Mouse (Mus musculus) right cerebral cortex, adult 2 months (tissue): ENCODE measurements at regions not wholly inside any gene's neighbourhood (a gene's known extent, or its start where the extent isn't known, plus 50 kb on each side); places are given as distances from the start of the nearest gene placed in this dataset.
"Not testable (repeated sequence)": the region's sequence is repeated elsewhere in the genome, so short reads cannot be mapped to it uniquely, and the experiment has no call there.

Experiments used
- DNase-seq, 2 experiments: peaks; one replicate each; pipeline ENCODE4 v3.0.0; 2021 to 2022; ENCODE audit warnings: low spot score in 2 of 2

DNA sequence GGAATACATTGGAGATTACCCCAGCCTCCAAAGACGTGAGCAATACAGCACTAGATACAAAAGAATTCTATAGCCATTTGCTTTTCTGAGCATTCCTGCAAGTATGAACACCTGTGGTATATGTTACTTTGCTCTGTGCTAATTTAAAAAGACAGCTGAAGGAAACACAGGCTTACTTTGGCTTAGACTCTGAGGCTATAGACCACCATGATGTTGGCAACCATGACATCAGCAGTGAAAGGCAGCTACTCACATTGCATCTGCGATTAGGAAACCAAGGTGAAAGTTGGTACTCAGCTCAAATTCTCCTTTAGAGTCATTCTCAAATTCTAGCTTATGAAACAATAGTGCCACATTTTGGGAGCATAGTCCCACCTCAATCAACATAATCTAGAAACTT is 451.4 kb upstream of the Tbl1xr1 start:
- DNase-seq, result no peak

DNA sequence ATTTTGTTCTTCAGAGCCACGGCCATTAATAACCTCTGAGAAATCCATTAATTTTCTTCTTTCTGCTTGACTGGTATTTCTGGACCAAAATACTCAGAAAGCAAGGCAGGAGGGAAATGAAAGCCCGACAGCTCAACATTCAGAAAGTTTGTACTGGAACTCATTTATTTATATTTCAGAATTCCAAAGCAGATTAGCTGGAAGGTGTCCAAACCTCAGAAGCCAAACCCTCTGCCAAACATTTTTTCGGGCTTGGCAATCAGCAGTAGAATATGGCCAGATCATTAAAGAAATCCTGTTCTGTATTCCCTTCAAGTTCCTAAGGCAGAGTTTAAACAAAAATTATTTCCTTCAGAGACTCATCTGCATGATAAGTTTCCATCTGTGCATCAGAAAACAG is 450.4 kb upstream of the Tbl1xr1 start:
- peak; percentile 18 to 28 for DNase-seq

DNA sequence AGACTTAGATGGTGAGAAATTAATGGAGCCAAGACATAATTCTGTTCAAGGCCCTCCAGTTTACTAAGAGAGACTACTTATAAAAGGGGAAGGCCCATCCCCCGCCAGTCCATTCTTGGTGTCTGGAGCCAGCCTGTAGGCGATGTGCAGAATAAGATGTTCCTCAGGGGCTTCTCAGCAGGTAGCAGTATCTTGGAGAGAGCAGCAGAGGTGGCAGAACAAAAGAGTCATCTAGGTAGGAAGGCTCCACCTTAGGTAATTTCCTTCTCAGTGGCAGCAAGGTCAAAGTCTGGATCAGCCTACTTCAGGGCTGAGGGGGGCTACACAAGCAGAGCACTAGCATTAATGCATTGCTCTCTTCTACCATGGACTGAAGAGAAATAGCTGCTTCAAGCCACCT is 449.4 kb upstream of the Tbl1xr1 start:
- DNase-seq, result not testable (repeated sequence)

- no peak for DNase-seq
Observed at GRCm38 (mm10) chr3:21633600-21634221, 442.7 kb upstream of the Tbl1xr1 start.

DNA sequence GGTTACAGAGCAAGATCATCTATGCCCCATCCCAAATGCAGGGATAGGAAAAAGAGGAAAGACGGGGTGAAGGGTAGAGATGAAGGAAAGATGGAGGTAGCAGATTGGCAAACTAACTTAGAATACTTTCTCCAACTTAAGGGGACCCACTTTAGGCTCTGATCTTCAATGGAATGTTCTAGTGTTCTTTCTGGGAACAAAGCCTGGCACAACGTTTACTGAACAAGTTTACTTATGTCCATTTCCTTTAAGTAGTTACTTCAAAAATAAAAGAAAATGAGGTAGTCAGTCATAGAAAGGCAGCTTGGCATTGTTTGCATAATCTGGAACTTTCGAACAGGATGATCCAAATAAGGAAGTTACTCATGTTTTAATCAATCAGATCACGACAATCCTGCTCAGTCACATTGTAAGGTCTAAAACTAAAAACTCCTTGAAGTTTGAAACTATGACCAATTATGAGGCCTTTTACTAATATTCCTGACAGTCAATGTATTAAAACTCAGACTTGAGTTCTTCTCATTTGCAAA is 441.7 kb upstream of the Tbl1xr1 start:
- no peak for DNase-seq

DNA sequence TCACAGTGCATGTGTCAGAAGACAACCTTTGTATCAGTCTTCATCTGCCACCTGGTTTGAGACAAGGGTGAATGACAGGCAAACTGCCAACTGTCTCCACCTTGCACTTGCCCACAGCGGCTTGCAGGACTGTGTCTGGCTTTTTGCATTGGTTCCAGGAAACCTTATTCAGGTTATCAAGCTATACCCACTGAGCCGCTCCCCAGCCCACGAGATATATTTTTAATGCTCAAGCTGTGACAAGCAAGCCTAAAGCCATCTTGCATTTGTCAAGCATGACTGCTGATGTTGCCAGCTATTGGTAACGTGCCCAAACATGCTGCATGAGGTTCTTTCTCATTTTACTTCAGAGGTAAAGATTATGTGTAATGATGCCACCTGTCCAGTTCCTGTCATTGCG is 437.6 kb upstream of the Tbl1xr1 start:
- DNase-seq, result no peak

GRCm38 (mm10) chr3:21639576-21639975 is 436.9 kb upstream of the Tbl1xr1 start:
- DNase-seq, result no peak

- DNase-seq, result no peak
Observed at GRCm38 (mm10) chr3:21644086-21644485, 432.4 kb upstream of the Tbl1xr1 start.

GRCm38 (mm10) chr3:21645268-21645667 is 431.2 kb upstream of the Tbl1xr1 start:
- no peak for DNase-seq

GRCm38 (mm10) chr3:21649885-21650469 is 426.5 kb upstream of the Tbl1xr1 start:
- DNase-seq, result no peak

DNA sequence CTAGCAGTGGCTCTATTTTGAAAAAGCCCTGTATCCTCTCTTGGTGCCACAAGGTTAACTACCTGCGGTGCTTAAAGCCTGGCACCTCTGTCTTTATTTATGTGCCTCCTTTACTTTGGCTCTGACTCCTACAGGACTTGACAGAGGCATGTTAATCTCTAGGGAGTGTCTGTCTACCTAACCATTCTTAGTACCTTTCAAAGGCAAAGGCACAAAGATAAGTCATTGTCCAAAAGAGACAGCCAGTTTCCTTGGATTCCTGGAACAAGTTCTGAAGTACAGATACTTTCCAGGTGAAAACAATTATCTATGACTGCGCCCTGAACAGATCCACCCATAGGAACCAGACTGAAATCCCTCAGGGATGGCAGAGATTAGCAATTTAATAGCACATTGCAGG is 421.2 kb upstream of the Tbl1xr1 start:
- no peak for DNase-seq

- DNase-seq, result no peak
Observed at GRCm38 (mm10) chr3:21667349-21668143, 408.9 kb upstream of the Tbl1xr1 start.

DNA sequence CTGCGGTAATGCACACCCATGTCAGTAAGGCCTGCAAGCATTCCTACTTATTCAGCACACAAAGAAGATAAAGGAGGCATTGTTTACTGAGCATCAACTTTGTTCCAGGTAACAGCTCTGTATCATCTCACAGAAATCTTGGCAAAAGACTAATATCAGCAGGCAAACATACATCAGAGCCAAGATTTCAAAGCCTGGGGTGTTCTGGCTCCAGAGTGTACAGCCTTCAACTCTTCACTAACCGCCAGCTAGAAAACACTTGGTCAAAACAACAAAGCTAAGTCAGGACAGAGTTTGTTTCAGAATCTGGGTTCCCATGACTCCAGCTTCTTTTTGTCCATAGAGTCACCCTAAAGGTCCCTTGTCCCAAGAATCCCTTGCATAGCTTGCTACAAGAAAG is 404.6 kb upstream of the Tbl1xr1 start:
- DNase-seq, result no peak

- no peak for DNase-seq
Observed at GRCm38 (mm10) chr3:21672492-21672891, 404.0 kb upstream of the Tbl1xr1 start.

GRCm38 (mm10) chr3:21673466-21673865 is 403.0 kb upstream of the Tbl1xr1 start:
- no peak for DNase-seq

DNA sequence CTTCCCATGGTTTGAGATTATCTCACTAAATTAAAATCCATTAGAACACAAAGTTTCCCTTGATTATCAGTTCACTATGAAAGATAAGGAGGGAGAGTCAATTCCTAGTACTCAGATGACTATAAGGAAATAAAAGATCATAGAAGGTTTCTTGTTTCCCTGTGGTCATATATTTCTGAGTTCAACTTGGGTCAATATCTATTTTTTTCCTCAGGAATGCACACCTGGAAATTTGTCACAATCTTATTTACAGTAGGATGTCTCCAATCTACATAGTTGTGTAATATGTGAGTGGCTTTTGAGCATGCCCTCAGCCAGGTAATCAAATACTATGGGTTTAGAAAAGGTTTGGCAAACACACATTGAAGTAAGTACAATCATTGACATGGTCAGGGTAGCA is 398.2 kb upstream of the Tbl1xr1 start:
- no peak for DNase-seq

- no peak for DNase-seq
Observed at GRCm38 (mm10) chr3:21678734-21679133, 397.7 kb upstream of the Tbl1xr1 start.

DNA sequence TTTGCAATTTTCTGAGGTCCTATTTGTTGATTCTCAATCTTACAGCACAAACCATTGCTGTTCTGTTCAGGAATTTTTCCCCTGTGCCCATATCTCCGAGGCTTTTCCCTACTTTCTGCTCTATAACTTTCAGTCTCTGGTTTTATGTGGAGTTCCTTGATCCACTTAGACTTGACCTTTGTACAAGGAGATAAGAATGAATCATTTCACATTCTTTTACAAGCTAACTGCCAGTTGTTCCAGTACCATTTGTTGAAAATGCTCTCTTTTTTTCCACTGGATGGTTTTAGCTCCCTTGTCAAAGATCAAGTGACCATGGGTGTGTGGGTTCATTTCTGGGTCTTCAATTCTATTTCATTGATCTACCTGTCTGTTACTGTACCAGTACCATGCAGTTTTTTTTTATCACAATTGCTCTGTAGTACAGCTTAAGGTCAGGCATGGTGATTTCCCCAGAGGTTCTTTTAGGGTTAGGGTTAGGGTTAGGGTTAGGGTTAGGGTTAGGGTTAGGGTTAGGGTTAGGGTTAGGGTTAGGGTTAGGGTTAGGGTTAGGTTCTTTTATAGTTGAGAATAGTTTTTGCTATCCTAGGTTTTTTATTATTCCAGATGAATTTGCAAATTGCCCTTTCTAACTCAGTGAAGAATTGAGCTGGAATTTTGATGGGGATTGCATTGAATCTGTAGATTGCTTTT is 378.3 kb upstream of the Tbl1xr1 start:
- not testable (repeated sequence) for DNase-seq

DNA sequence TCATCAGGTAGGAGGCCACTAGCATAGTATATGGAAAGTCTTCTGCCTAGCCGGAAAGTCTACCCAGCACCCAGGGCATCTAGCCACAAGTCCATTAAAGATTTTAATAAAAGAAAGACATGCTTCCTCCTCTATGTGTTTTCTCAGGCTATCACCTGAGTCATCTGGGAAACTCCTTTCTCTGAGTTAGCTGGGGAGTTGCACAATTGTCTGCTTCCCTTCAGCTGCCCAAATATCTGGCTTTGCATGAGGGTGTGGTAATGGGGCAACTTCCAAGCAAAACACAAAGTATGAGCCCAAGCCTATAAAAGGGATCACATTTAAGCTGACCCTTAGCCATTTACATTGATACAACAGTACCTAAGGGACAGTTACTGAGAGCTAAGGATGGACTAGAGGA is 376.9 kb upstream of the Tbl1xr1 start:
- DNase-seq, result no peak

- no peak for DNase-seq
Observed at GRCm38 (mm10) chr3:21700326-21700725, 376.1 kb upstream of the Tbl1xr1 start.

GRCm38 (mm10) chr3:21726747-21727505 is 349.5 kb upstream of the Tbl1xr1 start:
- no peak for DNase-seq
